Mouse (Mus musculus) adrenal gland, adult 8-10 months (tissue): ENCODE measurements around the gene 2310007B03Rik. TPM values are rescaled to one million over a fixed set of nuclear protein-coding genes. Genes with fewer than 3 reads are reported as not detected.

Experiments used
- DNase-seq: peaks from one replicate; pipeline ENCODE4 v3.0.0; 2022
- total RNA-seq, 4 experiments: library from RNA; stranded (reverse); gene quantifications; 2 replicates each; pipeline ENCODE4 v1.2.4; 2022

Gene 2310007B03Rik
- total RNA-seq, 4 experiments from 2014 or later = not detected

- peak; percentile 61 for DNase-seq
These were observed 59.1 kb downstream of the 2310007B03Rik start, which contains the start of gene Kif1a for GRCm38 (mm10) chr1:93101571-93102061. Gene Kif1a, minus strand, starts transcription at chr1:93101951.

Other genes with a start within 250 kb of the 2310007B03Rik start
- 10 to 100 TPM; 17.3 to 27.2 (median 24.3) TPM for gene Capn10, start 226.6 kb downstream of the 2310007B03Rik start, total RNA-seq
- 1 to 10 TPM in 1 of 4 experiments, under 1 TPM in 3; 0.58 to 1.8 (median 0.87) TPM for gene Gpr35, start 210.1 kb downstream of the 2310007B03Rik start, total RNA-seq
- under 1 TPM in 1 of 4 experiments, not detected in 3; 0.87 TPM for gene Aqp12, start 154.6 kb downstream of the 2310007B03Rik start, total RNA-seq
- gene Kif1a, start 59.0 kb downstream of the 2310007B03Rik start, total RNA-seq = 10 to 100 TPM; 55.1 to 76.1 (median 69.1) TPM
- gene Agxt, start 25.7 kb downstream of the 2310007B03Rik start, total RNA-seq = under 1 TPM in 1 of 4 experiments, not detected in 3; 0.26 TPM
- under 1 TPM in 2 of 4 experiments, not detected in 2; 0.03 TPM for gene Crocc2, start 7.8 kb upstream of the 2310007B03Rik start, total RNA-seq
- gene Sned1, start 74.9 kb upstream of the 2310007B03Rik start, total RNA-seq = 10 to 100 TPM; 22.2 to 31.9 (median 26.0) TPM
- gene Mterf4, start 145.0 kb upstream of the 2310007B03Rik start, total RNA-seq = 10 to 100 TPM; 25.1 to 28.8 (median 26.1) TPM
- gene Ppp1r7, start 181.9 kb upstream of the 2310007B03Rik start, total RNA-seq = 10 to 100 TPM; 31.1 to 46.5 (median 35.7) TPM
- 1 to 10 TPM; 4.9 to 7.9 (median 5.8) TPM for gene Pask, start 182.5 kb upstream of the 2310007B03Rik start, total RNA-seq
- not detected for gene Ano7, start 213.0 kb upstream of the 2310007B03Rik start, total RNA-seq